Mouse (Mus musculus) cerebellum, adult 2 months (tissue): ENCODE results near the gene Eef2k. TPM values are rescaled to one million over a fixed set of nuclear protein-coding genes. Genes with fewer than 3 reads are reported as not detected.
A peak's percentile ranks its signal among the peaks of the same experiment; 100 is the strongest.

Source experiments
- DNase-seq, 2 experiments: peaks; one replicate each; pipeline ENCODE4 v3.0.0; 2021
- H3K27ac ChIP-seq: fragments of 200-500 bp; 2 replicates; pipeline ENCODE4 v1.5.1; 2012; ENCODE audit warnings: low read length, control low read depth, inconsistent platforms; ENCODE audit not compliant: insufficient read depth
- H3K27me3 ChIP-seq: fragments of 200-500 bp; 2 replicates; pipeline ENCODE4 v1.6.1; 2012; ENCODE audit warnings: inconsistent platforms, mild to moderate bottlenecking, low read length, moderate library complexity; ENCODE audit not compliant: control insufficient read depth, insufficient read depth
- H3K4me1 ChIP-seq: fragments of 200-500 bp; 2 replicates; pipeline ENCODE4 v1.6.1; 2011; ENCODE audit warnings: low read length; ENCODE audit not compliant: control insufficient read depth, insufficient read depth
- H3K4me3 ChIP-seq: fragments of 200-500 bp; replicated peaks from 2 replicates; pipeline ENCODE3; 2011; ENCODE audit warnings: mild to moderate bottlenecking, low read depth, low read length, control low read depth; ENCODE audit not compliant: insufficient read depth
- CTCF ChIP-seq: fragments of 200-500 bp; IDR thresholded peaks from 2 replicates; pipeline ENCODE4 v1.5.1; 2011; ENCODE audit warnings: low read depth, mild to moderate bottlenecking, control low read depth, low read length, moderate library complexity, borderline replicate concordance; ENCODE audit not compliant: insufficient read depth
- POLR2A ChIP-seq: fragments of 200-500 bp; IDR thresholded peaks from 2 replicates; pipeline ENCODE4 v1.6.1; 2011; ENCODE audit warnings: low read length, control low read depth, borderline replicate concordance; ENCODE audit not compliant: insufficient read depth
- WGBS: fragments of 180-500 bp; shearing (Covaris S2); methylation state at CpG from one replicate; pipeline ENCODE4 v1.1.7; 2018; 5-methylcytosine and 5-hydroxymethylcytosine counted together
- polyA plus RNA-seq: library from polyadenylated mRNA; depleted of rRNA; stranded (reverse); fragments of >200 nt; gene quantifications from 2 replicates; pipeline ENCODE4 v1.2.3, GENCODE M21; 2012

The Eef2k gene
- polyA plus RNA-seq, 1 experiment = 32.0 TPM

DNA sequence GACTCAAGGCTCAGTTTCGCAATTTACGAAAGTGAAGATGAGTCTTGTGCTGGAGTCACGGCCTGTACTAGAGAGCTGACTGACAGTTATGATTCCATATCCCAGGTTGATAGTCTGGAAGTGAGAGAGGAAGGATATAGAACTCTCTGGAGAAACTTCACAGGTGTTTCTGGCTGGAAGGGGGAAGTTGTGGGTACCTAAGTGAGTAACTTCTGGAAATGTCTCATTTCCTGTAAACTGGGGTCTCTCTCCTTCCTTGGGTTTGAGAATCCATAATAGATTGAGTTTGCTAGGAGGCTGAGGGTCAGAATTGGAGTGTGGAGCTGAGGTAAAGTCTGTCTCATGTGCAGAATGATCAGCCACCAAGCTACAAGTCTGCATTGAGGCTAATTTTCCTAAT is 7.5 kb downstream of the Eef2k start:
- Histone ChIP-seq H3K4me1 (peaks cover 60% of the 10 kb centered on the region), H3K27me3 (no peaks in the 10 kb centered on the region), H3K27ac (no peak overlapping the region), H3K4me3 (no peak overlapping the region)
- WGBS = 91% methylated on average over 3 of the region's 3 CpGs
- TF ChIP-seq POLR2A (no peak), CTCF (no peak)
- no peak for DNase-seq

DNA sequence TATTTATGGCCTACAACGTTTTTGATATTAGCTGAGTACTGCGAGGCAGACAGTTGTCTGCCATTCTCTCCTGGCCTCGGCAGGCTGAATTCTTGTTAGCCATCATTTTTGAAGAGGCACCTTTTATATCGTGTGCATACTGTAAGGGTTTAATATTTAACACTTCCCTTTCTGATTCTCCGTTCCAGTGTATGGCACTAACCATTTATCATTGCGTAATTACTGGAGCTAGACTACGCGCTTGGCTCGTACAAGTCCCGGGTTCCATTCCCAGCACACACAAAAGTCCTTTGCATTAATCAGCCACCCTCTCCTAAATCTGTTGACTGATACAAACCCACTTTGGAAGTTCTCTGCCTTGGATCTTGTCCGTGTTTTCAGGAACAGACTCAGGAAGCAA is 17.2 kb downstream of the Eef2k start:
- no peak for DNase-seq
- TF ChIP-seq CTCF = no peak
- no peak for TF ChIP-seq POLR2A
- H3K27me3 ChIP-seq = no peaks in the 10 kb centered on the region
- H3K4me3 ChIP-seq = no peak overlapping the region
- H3K4me1 ChIP-seq = peaks cover 18% of the 10 kb centered on the region
- 92% methylated on average over 11 of the region's 11 CpGs for WGBS
- H3K27ac ChIP-seq = no peak overlapping the region

DNA sequence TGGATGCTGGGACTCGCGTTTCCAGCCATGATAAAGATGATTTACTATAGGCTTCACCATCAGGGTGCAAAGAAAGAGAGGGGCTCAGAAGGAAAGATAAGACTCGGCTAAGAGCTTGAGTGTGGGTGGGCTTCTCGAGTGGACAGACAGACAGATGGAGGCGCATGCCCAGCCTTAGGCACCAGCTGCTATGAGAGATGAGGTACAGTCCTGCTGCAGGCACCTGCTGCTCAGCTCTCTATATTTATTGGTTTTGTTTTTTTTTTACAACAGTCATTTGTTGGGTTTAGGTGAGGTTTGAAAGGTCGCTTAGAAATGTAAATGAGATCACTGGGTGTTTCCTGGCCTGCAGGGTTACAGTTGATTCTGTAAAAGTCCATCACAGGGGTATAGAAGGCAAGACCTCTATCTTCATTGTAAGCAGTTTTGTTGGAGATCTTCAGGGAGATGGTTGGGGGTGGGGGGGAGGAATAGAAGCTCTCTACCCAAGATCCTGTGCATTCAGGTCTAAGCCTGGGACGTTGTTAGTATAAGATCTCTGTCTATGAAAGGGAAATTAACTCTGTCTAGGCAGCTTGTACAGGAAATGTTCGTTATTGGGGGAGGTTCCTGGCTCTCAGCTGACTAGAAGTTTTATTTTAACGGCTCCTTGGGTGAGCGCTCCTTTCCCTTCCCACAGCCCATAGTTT is 18.3 kb downstream of the Eef2k start:
- Histone ChIP-seq H3K4me3 (no peak overlapping the region), H3K27me3 (no peaks in the 10 kb centered on the region), H3K4me1 (peaks cover 19% of the 10 kb centered on the region), H3K27ac (no peak overlapping the region)
- TF ChIP-seq CTCF = no peak
- 60% methylated on average over 10 of the region's 10 CpGs for WGBS
- no peak for DNase-seq

DNA sequence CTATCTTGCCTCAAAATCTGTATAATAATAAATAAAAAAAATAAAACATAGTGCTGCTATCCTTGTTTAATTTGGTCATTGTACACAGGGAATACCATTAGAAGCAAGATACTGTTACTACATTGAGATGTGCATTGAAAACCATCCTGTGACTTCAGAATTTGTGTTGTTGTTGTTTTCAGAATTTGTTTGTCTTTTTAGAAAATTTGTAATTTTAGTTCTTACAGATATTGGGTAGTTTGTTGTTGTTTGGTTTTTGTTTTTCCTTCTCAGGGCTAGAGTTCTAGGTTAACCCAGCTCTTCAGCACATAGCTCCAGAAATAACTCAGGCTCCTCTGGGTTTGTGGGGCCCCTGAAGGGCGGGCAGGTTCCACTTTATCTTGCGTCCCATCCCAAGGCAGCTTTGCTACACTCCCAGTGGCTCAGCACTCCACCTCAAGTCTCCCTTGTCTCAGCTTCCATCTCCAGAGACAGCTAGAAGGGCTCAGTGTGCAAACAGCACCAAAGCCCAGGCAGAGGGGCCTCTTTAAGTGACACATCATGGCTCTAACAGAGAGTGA is 18.9 kb downstream of the Eef2k start:
- Histone ChIP-seq H3K4me3 (no peak overlapping the region), H3K27ac (no peak overlapping the region), H3K4me1 (peaks cover 19% of the 10 kb centered on the region), H3K27me3 (no peaks in the 10 kb centered on the region)
- no peak for TF ChIP-seq POLR2A
- no peak for TF ChIP-seq CTCF
- DNase-seq = no peak
- WGBS = 84% methylated on average over 2 of the region's 2 CpGs

DNA sequence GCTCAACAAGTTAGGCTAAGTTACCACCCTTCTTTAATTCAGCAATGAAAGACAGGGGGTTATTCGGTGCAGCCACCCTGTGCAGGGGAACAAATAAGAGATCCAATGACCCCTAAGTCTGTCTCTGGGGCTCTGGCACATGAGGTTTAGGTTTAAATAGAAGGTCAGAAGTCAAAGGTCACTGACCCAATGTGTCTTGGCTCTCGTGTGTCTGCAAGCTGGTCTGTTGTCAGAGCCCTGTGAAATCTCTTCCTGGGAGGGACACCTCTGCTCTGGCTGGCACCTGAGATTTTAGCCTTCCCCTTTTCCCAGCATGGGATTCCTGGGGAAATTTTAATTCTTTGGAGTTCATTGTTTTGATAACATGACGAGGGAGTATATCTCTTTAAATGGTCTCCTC is 19.6 kb downstream of the Eef2k start:
- TF ChIP-seq CTCF = no peak
- Histone ChIP-seq H3K27me3 (no peaks in the 10 kb centered on the region), H3K27ac (no peak overlapping the region), H3K4me1 (peaks cover 19% of the 10 kb centered on the region), H3K4me3 (no peak overlapping the region)
- 58% methylated on average over 3 of the region's 3 CpGs for WGBS
- DNase-seq = no peak

DNA sequence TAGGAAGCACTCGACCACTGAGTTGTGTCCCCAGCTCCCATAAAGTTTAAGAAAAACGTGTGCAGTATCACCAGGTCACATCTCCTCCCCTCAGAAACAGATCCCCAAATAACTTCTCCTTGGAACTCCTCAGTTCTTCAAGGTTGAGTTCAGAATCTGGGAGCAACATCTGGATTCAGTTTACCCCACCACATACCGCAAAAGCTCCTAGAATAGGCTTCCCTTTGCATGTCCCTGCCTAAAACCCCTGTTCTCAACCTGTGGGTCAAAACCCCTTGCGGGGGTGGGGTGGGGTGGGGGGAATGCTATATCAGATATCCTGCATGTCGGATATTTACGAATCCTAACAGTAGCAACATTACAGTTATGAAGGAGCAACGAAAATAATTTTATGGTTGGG is 20.0 kb downstream of the Eef2k start:
- Histone ChIP-seq H3K4me1 (peaks cover 19% of the 10 kb centered on the region), H3K27ac (no peak overlapping the region), H3K27me3 (no peaks in the 10 kb centered on the region), H3K4me3 (no peak overlapping the region)
- WGBS = 79% methylated on average over 7 of the region's 7 CpGs
- TF ChIP-seq CTCF = no peak
- no peak for TF ChIP-seq POLR2A
- DNase-seq = no peak

DNA sequence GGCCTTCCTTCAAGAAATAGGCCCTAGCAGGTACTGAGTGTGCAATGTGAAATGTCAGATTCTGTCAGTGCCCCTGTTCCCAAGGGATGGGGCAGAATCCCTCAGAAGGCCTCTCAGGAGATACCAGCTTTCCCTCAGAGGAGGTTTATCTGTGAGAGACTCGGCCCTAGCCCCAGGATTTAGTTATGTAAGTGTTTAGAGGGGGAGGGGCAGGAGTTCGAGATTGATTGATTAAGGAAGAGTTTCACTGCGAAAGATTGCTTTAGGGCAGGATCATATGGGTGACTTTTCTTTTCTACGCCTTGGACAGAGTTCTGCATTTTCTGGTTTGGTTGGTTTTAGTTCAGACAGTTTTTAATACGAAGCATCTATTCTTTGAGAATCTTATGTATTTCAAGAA is 20.8 kb downstream of the Eef2k start:
- Histone ChIP-seq H3K27ac (no peak overlapping the region), H3K27me3 (no peaks in the 10 kb centered on the region), H3K4me3 (no peak overlapping the region), H3K4me1 (peaks cover 12% of the 10 kb centered on the region)
- 68% methylated on average over 5 of the region's 5 CpGs for WGBS
- TF ChIP-seq POLR2A (no peak), CTCF (no peak)
- no peak for DNase-seq

DNA sequence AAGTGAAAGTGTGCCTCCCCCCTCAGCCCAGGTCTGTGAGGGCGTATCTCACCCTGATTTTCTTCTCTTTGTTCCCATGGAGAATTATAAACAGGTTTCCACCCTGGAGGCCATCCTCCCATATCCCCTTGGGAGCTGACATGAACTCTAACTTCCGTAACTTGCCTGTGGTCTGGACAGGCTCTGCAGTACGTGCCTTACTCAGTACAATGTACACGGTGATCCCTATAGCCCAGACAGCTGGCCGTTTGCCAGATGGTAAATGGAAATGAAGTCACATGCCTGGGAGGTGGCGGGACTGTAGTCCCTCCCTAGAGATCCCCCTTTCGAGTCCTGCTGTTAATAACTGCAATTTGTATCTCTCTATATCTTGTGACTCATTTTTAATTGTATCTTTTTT is 22.5 kb downstream of the Eef2k start:
- H3K27me3 ChIP-seq = no peaks in the 10 kb centered on the region
- DNase-seq = peak in 1 of 2 experiments; percentile 48
- H3K4me3 ChIP-seq = no peak overlapping the region
- no peak overlapping the region for H3K27ac ChIP-seq
- H3K4me1 ChIP-seq = peaks cover 15% of the 10 kb centered on the region
- WGBS = 41% methylated on average over 7 of the region's 7 CpGs
- TF ChIP-seq CTCF (no peak), POLR2A (no peak)
